Mouse (Mus musculus): Measurements from ENCODE around the gene Gm6899. TPM values are rescaled to one million over a fixed set of nuclear protein-coding genes. Genes with fewer than 3 reads are reported as not detected.
A peak's percentile ranks its signal among the peaks of the same experiment; 100 is the strongest.

Gm6899 gene
- total RNA-seq, 2 experiments from 2014 or later: not detected

DNA sequence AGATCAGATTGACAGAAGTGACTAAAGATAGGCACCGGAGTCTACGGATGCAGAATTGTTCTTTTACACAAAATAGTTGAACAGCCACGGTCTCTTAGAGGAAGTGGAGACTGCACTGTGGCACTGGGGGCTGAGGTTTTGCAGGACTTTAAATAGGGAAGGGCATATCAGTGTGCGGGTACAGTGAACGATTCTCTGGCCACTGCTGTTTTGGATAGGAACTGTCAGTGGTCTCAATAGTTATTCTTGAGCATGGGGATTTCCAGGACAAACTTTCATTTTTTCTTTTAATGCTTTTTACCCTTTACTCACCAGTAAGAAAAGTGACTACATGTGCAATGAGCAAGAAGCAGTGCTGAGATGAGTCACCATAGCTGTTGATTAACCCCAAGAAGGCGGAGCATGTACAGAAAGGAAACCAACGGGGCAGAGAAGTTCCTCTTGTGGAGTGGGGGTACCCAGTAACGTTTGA is 47.3 kb downstream of the Gm6899 start:
- ATAC-seq (replicated peaks; ENCODE audit: poor library complexity, severe bottlenecking): peak; percentile 98

DNA sequence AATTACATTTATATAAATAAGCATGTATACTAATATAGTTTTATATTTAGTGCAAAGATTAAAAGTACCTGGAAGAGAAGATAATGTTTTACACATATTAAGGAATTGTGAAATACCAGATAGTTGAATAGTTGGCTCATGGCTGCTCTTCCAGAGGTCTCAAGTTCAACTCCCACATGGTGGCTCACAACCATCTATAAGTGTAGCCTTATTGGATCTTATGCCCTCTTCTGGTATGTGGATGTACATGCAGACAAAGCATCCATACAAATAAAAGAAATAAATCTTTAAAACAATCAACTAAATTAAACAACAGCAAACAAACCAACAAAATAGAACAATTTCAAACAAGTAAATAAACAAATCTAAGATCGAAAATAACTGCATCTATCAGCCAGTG is 49.1 kb downstream of the Gm6899 start:
- ATAC-seq (replicated peaks; ENCODE audit: poor library complexity, severe bottlenecking): no peak

Other genes with a start within 250 kb of the Gm6899 start
- gene Fancl, start 207.1 kb upstream of the Gm6899 start, total RNA-seq (2014; fragmentation: Nextera tagmentation): 16.0 and 16.5 TPM in 2 replicates
- 44.9 and 45.3 TPM in 2 replicates for gene Fancl, start 207.1 kb upstream of the Gm6899 start, total RNA-seq (2017)
- gene Vrk2, start 758 bp downstream of the Gm6899 start, total RNA-seq (2014; fragmentation: Nextera tagmentation): 21.2 and 40.8 TPM in 2 replicates
- 36.9 and 40.5 TPM in 2 replicates for gene Vrk2, start 758 bp downstream of the Gm6899 start, total RNA-seq (2017)

Data from granulocyte monocyte progenitor cell, adult 5-6 weeks (primary cell).